Mouse (Mus musculus): Measurements from ENCODE around the gene Hba-a2.
"Not testable (repeated sequence)": the region's sequence is repeated elsewhere in the genome, so short reads cannot be mapped to it uniquely, and the experiment has no call there.

The Hba-a2 gene

GRCm38 (mm10) chr11:32283091-32283777 is 13.1 kb upstream of the Hba-a2 start, which contains the start of gene Hba-a1:
Gene Hba-a1, plus strand, starts transcription at chr11:32283511.
- CTCF ChIA-PET = not testable (repeated sequence)

GRCm38 (mm10) chr11:32284582-32284981 is 11.7 kb upstream of the Hba-a2 start:
- CTCF ChIA-PET = not testable (repeated sequence)

- CTCF ChIA-PET = no interaction called here
Observed at GRCm38 (mm10) chr11:32285031-32285775, 11.1 kb upstream of the Hba-a2 start.

DNA sequence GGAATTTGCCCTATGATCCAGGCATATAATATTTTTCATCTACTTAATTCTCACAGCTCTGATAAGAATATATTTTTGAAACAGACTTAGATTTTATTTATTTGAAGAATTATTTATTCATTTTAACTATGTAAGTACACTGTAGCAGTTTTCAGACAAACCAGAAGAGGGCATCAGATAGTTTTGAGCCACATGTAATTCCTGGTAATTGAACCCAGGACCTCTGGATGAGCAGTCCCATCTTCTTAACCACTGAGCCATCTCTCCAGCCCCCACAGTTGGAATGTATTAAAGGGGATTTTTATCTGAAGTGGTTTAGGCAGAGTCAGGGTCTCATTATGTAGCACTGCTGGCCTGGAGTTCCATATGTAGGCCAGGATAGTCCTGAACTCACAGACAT is 10.4 kb upstream of the Hba-a2 start:
- CTCF ChIA-PET = not testable (repeated sequence)

GRCm38 (mm10) chr11:32286695-32287492 is 9.4 kb upstream of the Hba-a2 start, which contains the start of gene Hbq1b:
Gene Hbq1b, plus strand, starts transcription at chr11:32286965.
- CTCF ChIA-PET = not testable (repeated sequence)

DNA sequence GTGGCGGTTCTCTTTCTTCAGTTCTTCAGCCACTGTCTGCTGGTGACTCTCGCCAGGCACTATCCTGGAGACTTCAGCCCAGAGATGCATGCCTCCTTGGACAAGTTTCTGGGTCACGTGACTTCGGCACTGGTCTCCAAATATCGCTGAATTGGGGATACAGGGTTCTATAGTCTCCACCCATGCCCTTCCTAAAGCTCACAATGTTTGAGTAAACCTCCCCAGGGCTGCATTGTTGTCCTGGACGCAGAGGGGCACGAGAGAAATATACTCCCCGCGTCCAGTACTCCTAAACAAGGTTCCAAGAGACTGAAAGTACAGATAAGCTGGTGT is 8.8 kb upstream of the Hba-a2 start:
- CTCF ChIA-PET = no interaction called here

GRCm38 (mm10) chr11:32292819-32293218 is 3.5 kb upstream of the Hba-a2 start:
- CTCF ChIA-PET = interaction anchor here (0.6 kb wide), 1 partner anchor 176 kb away, joined by 3 read pairs; no protein-coding TSS in a partner anchor

GRCm38 (mm10) chr11:32293479-32293878 is 2.8 kb upstream of the Hba-a2 start:
- CTCF ChIA-PET = interaction anchor here (0.6 kb wide), 1 partner anchor 121 kb away, joined by 5 read pairs; no protein-coding TSS in a partner anchor

- CTCF ChIA-PET = interaction anchor here (0.6 kb wide), 1 partner anchor 159 kb away, joined by 4 read pairs; no protein-coding TSS in a partner anchor
Observed at GRCm38 (mm10) chr11:32297417-32297816, 1.1 kb downstream of the Hba-a2 start.

DNA sequence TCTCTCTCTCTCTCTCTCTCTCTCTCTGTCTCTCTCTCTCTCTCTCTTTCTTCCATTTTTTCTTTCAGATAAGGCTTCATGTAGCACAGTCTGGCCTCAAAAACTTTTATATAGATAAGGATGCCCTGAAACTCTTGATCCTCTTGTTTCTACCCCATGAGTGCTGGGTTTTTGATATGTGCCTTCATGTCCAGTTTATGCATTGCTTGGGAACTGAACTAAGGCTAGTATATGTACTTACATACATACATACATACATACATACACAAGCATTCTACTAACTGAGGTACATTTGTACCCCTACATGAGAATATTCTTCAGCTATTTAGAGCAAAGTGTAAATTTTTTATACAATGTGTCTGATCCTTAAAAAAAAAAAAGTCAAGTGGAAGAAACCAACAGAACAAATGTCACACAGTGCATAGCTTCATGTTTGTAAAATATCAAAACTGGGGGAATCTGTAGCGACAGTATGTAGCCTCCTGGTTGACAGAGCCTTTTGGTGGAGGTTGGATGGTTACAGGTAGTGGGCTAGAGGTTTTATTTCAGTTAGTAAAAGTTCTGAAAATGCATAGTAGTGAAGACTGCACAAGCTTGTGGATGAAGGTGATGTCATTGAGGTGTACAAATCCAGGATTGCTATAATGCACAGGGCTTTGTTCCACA is 1.7 kb downstream of the Hba-a2 start:
- CTCF ChIA-PET = interaction anchor here (0.6 kb wide), 1 partner anchor 160 kb away, joined by 4 read pairs; no protein-coding TSS in a partner anchor

DNA sequence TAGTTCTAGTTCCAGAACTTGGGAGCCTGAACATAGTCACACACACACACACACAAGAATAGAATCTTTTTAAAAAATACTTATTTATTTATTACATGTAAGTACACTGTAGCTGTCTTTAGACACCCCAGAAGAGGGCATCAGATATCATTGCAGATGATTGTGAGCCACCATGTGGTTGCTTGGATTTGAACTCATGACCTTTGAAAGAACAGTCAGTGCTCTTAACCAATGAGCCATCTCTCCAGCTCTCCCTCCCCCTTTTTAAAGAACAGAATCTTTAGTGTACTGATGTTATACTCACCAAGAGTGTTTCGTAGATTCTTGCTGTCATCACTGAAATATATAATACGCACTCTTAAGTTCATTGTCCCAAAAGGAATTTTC is 2.2 kb downstream of the Hba-a2 start:
- CTCF ChIA-PET = no interaction called here

- CTCF ChIA-PET = interaction anchor here (0.6 kb wide), 1 partner anchor 117 kb away, joined by 3 read pairs; no protein-coding TSS in a partner anchor
Observed at GRCm38 (mm10) chr11:32299865-32300264, 3.6 kb downstream of the Hba-a2 start, which contains the start of gene Hbq1a. Gene Hbq1a, plus strand, starts transcription at chr11:32300069.

- CTCF ChIA-PET = no interaction called here
Observed at GRCm38 (mm10) chr11:32300279-32301267, 4.3 kb downstream of the Hba-a2 start.

- CTCF ChIA-PET = no interaction called here
Observed at GRCm38 (mm10) chr11:32301506-32301905, 5.2 kb downstream of the Hba-a2 start.

DNA sequence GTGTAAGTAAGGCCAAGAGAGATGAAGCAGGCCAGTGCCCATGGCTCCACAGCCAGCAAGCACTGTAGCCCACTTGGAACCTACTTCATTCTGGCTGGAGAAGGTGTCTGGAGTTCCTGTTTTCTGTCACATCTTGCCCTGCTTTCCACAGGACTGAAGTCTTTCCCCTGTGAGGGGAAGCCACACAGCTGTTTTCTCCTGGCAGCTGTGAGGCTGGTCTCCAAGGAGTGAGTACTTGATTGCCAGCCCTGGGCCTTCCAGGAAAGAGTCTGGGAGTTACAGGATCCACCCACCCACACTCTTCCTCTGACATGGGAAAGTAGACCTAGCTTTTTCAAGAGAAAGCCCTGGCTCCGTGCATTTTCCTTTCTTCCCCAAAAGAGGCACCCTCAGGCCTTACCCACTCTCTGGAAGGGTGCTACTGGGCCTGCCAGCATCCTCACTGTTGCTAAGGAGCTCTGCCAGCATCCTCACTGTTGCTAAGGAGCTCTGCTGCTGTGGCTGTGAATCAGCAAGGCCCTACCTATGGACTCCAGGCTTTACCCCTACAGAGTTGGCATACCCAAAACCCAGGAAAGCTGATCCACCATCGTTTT is 6.6 kb downstream of the Hba-a2 start:
- CTCF ChIA-PET = no interaction called here

- CTCF ChIA-PET = no interaction called here
Observed at GRCm38 (mm10) chr11:32303455-32303854, 7.2 kb downstream of the Hba-a2 start.

GRCm38 (mm10) chr11:32307006-32307405 is 10.7 kb downstream of the Hba-a2 start:
- CTCF ChIA-PET = no interaction called here

- CTCF ChIA-PET = interaction anchor here (0.6 kb wide), 1 partner anchor 174 kb away, joined by 3 read pairs; no protein-coding TSS in a partner anchor
Observed at GRCm38 (mm10) chr11:32309446-32309845, 13.2 kb downstream of the Hba-a2 start.

GRCm38 (mm10) chr11:32309928-32310327 is 13.6 kb downstream of the Hba-a2 start:
- CTCF ChIA-PET = no interaction called here

GRCm38 (mm10) chr11:32316009-32316408 is 19.7 kb downstream of the Hba-a2 start:
- CTCF ChIA-PET = no interaction called here

Data from spleen, embryonic (tissue).